Mouse (Mus musculus) testis, adult 2 months (tissue): Measurements from ENCODE around the gene Neu2. TPM values are rescaled to one million over a fixed set of nuclear protein-coding genes. Genes with fewer than 3 reads are reported as not detected.

ENCODE experiments used
- H3K27ac ChIP-seq: fragments of 200-500 bp; 2 replicates; pipeline ENCODE4 v1.5.1; 2012; ENCODE audit warnings: low read depth, low read length; ENCODE audit not compliant: control insufficient read depth, insufficient read depth
- H3K27me3 ChIP-seq: fragments of 200-500 bp; 2 replicates; pipeline ENCODE4 v1.6.1; 2012; ENCODE audit warnings: mild to moderate bottlenecking, low read length, moderate library complexity; ENCODE audit not compliant: control insufficient read depth, insufficient read depth
- H3K36me3 ChIP-seq: fragments of 200-500 bp; 2 replicates; pipeline ENCODE4 v1.6.1; 2012; ENCODE audit warnings: mild to moderate bottlenecking, low read length; ENCODE audit not compliant: control insufficient read depth, insufficient read depth
- H3K4me1 ChIP-seq: fragments of 200-500 bp; 2 replicates; pipeline ENCODE4 v1.6.1; 2012; ENCODE audit warnings: low read length; ENCODE audit not compliant: control insufficient read depth, insufficient read depth
- H3K4me3 ChIP-seq: fragments of 200-500 bp; 2 replicates; pipeline ENCODE4 v1.5.1; 2012; ENCODE audit warnings: low read depth, mild to moderate bottlenecking, low read length, moderate library complexity, mixed read lengths; ENCODE audit not compliant: control insufficient read depth
- CTCF ChIP-seq: fragments of 200-500 bp; IDR thresholded peaks from 2 replicates; pipeline ENCODE4 v1.5.1; 2012; ENCODE audit warnings: low read depth, mild to moderate bottlenecking, inconsistent platforms, low read length, moderate library complexity; ENCODE audit not compliant: control insufficient read depth, insufficient read depth, insufficient replicate concordance
- POLR2A ChIP-seq: fragments of 200-500 bp; IDR thresholded peaks from 2 replicates; pipeline ENCODE4 v1.6.1; 2012; ENCODE audit warnings: low read depth, mild to moderate bottlenecking, inconsistent platforms, low read length, moderate library complexity; ENCODE audit not compliant: control insufficient read depth
- polyA plus RNA-seq: library from polyadenylated mRNA; depleted of rRNA; stranded (reverse); fragments of >200 nt; gene quantifications from 2 replicates; pipeline ENCODE4 v1.2.3, GENCODE M21; 2012

The Neu2 gene
- polyA plus RNA-seq, 1 experiment = 0.59 TPM

GRCm38 (mm10) chr1:87600533-87600932 lies 90.8 kb downstream of the Neu2 start:
- Histone ChIP-seq H3K4me3 (no peak overlapping the region), H3K4me1 (no peaks in the 10 kb centered on the region), H3K36me3 (no peaks in the 10 kb centered on the region), H3K27ac (no peak overlapping the region), H3K27me3 (no peaks in the 10 kb centered on the region)
- TF ChIP-seq CTCF (no peak), POLR2A (no peak)

- Histone ChIP-seq H3K4me1 (no peaks in the 10 kb centered on the region), H3K4me3 (no peak overlapping the region), H3K27me3 (no peaks in the 10 kb centered on the region), H3K36me3 (no peaks in the 10 kb centered on the region), H3K27ac (no peak overlapping the region)
- TF ChIP-seq CTCF = no peak
These were observed 92.1 kb downstream of the Neu2 start for GRCm38 (mm10) chr1:87601801-87602200.

- Histone ChIP-seq H3K27me3 (no peaks in the 10 kb centered on the region), H3K4me3 (no peak overlapping the region)
These were observed 93.7 kb downstream of the Neu2 start for GRCm38 (mm10) chr1:87603389-87603788.

GRCm38 (mm10) chr1:87605296-87605695 lies 95.6 kb downstream of the Neu2 start:
- Histone ChIP-seq H3K36me3 (no peaks in the 10 kb centered on the region), H3K27ac (no peak overlapping the region), H3K27me3 (no peaks in the 10 kb centered on the region), H3K4me1 (peaks cover 2% of the 10 kb centered on the region; the same call in 1 of the 2 replicates), H3K4me3 (no peak overlapping the region)
- TF ChIP-seq CTCF (no peak), POLR2A (no peak)

More at GRCm38 (mm10) chr1:87603389-87603788, 93.7 kb downstream of the Neu2 start:
- Histone ChIP-seq H3K4me1 (peaks cover 2% of the 10 kb centered on the region; the same call in 1 of the 2 replicates), H3K36me3 (no peaks in the 10 kb centered on the region), H3K27ac (no peak overlapping the region)
- TF ChIP-seq CTCF = no peak
- TF ChIP-seq POLR2A = no peak

GRCm38 (mm10) chr1:87607385-87608091 lies 97.8 kb downstream of the Neu2 start:
- TF ChIP-seq CTCF = no peak
- TF ChIP-seq POLR2A = no peak
- H3K4me1 ChIP-seq = peaks cover 9% of the 10 kb centered on the region
- no peak overlapping the region for H3K27ac ChIP-seq
- H3K36me3 ChIP-seq = no peaks in the 10 kb centered on the region
- H3K27me3 ChIP-seq = no peaks in the 10 kb centered on the region
- no peak overlapping the region for H3K4me3 ChIP-seq

GRCm38 (mm10) chr1:87608416-87609046 lies 98.8 kb downstream of the Neu2 start:
- no peak overlapping the region for H3K4me3 ChIP-seq
- H3K4me1 ChIP-seq = peaks cover 9% of the 10 kb centered on the region
- H3K27ac ChIP-seq = no peak overlapping the region
- TF ChIP-seq POLR2A (no peak), CTCF (peak; percentile 88)
- no peaks in the 10 kb centered on the region for H3K36me3 ChIP-seq
- H3K27me3 ChIP-seq = no peaks in the 10 kb centered on the region

- Histone ChIP-seq H3K4me1 (peaks cover 7% of the 10 kb centered on the region), H3K27ac (no peak overlapping the region), H3K4me3 (no peak overlapping the region), H3K36me3 (no peaks in the 10 kb centered on the region), H3K27me3 (no peaks in the 10 kb centered on the region)
- no peak for TF ChIP-seq POLR2A
- no peak for TF ChIP-seq CTCF
These were observed 105.0 kb downstream of the Neu2 start for GRCm38 (mm10) chr1:87614576-87615295.
